Mouse (Mus musculus) stomach, postnatal 0 days (tissue): Measurements from ENCODE around the gene Acvr2a. TPM values are rescaled to one million over a fixed set of nuclear protein-coding genes. Genes with fewer than 3 reads are reported as not detected.

ENCODE experiments used
- ATAC-seq: fragments of 200-750 bp; cut with Nextera tagmentation; 2 replicates; pipeline ENCODE4 v1.8.0; 2017; ENCODE audit not compliant: low FRiP score, low TSS enrichment
- DNase-seq: peaks from one replicate; pipeline ENCODE4 v3.0.0-alpha.2; 2016; ENCODE audit warnings: low spot score
- H3K27ac ChIP-seq: fragments of 300-500 bp; sonication (generic); replicated peaks from 2 replicates; pipeline ENCODE4 v1.5.1; 2014; ENCODE audit warnings: mild to moderate bottlenecking, control low read depth
- H3K27me3 ChIP-seq: fragments of 300-500 bp; sonication (generic); 2 replicates; pipeline ENCODE4 v1.6.1; 2014; ENCODE audit warnings: low read length; ENCODE audit not compliant: control insufficient read depth, insufficient read depth
- H3K36me3 ChIP-seq: fragments of 300-500 bp; sonication (generic); 2 replicates; pipeline ENCODE4 v1.6.1; 2014; ENCODE audit warnings: low read length, mixed read lengths; ENCODE audit not compliant: control insufficient read depth, insufficient read depth
- H3K4me1 ChIP-seq: fragments of 300-500 bp; sonication (generic); replicated peaks from 2 replicates; pipeline ENCODE4 v1.6.1; 2014; ENCODE audit warnings: antibody characterized with exemption; ENCODE audit not compliant: control insufficient read depth, insufficient read depth
- H3K4me2 ChIP-seq: fragments of 300-500 bp; sonication (generic); replicated peaks from 2 replicates; pipeline ENCODE4 v1.6.1; 2014; ENCODE audit warnings: low read depth, mild to moderate bottlenecking, control low read depth, moderate library complexity
- H3K4me3 ChIP-seq: fragments of 300-500 bp; sonication (generic); 2 replicates; pipeline ENCODE4 v1.5.1; 2014; ENCODE audit warnings: low read depth, low read length, control low read depth
- H3K9ac ChIP-seq: fragments of 300-500 bp; sonication (generic); 2 replicates; pipeline ENCODE4 v1.6.1; 2014; ENCODE audit warnings: mild to moderate bottlenecking, low read length, control low read depth, mixed read lengths
- H3K9me3 ChIP-seq: fragments of 300-500 bp; sonication (generic); 2 replicates; pipeline ENCODE4 v1.6.1; 2016; ENCODE audit warnings: low read length; ENCODE audit not compliant: control insufficient read depth
- CTCF ChIP-seq: IDR thresholded peaks from 2 replicates; pipeline ENCODE4 v1.5.1; 2016; ENCODE audit warnings: antibody characterized with exemption, low read depth, mild to moderate bottlenecking, moderate library complexity
- EP300 ChIP-seq: optimal IDR thresholded peaks from 2 replicates; pipeline ENCODE3; 2016; ENCODE audit warnings: antibody characterized with exemption
- WGBS: fragments of 180-500 bp; shearing (Covaris S2); extraction: QIAGEN DNeasy Blood & Tissue Kit; methylation state at CpG from one replicate; pipeline ENCODE4 v1.1.7; 2014; 5-methylcytosine and 5-hydroxymethylcytosine counted together
- polyA plus RNA-seq: library from polyadenylated mRNA; unstranded; fragments of >200 nt; fragmentation: Nextera tagmentation; extraction: Ambion mirVana; gene quantifications from 2 replicates; pipeline ENCODE4 v1.2.1, GENCODE M21; 2015

Gene Acvr2a
- polyA plus RNA-seq = 8.0 and 8.5 TPM in 2 replicates

DNA sequence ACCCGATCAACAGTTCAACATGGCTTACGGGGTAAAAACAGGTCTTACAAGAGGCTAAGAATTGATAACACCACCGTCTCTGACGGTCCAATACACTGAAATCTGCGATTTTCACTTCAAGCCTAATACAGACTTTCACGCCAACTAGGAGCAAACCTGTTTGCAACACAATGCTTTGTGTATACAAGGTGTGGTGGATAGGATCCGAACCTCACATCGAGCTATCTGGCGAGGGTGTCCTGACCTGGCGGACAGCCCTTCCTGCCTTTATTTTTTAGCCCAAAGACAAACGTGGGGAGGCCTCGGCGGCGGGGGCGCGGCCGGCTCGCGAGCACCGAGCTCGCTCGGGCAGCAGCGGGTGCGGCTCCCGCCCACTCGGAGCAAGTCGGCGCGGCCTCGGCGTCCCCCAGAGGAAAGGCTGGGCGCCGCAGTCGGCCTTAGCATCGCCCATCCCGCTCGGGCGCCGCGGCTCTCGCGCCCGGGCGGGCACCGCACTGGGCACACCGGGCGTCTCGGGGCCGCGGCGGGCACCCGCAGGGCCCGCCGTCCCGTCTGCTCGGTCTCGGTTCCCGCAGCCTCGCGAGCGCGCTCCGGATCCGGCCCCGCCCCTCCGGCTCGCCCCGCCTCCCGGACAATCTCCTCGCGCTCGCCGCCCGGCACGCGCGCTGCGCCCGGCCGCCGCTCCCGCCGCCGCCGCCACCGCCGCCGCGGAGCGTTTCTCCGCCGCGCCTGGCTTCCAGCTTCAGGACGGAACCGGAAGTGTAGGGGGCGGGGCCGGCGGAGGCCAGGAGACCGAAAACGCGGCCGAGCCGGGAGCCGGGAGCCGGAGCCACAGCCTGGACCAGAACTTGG lies at the start of gene Acvr2a:
TSS of gene Acvr2a (plus strand) at position 739 of the 852 bp plus-strand sequence.
- peak; percentile 96 for ATAC-seq
- H3K4me1 ChIP-seq = peaks cover 5% of the 10 kb centered on the region
- no peaks in the 10 kb centered on the region for H3K36me3 ChIP-seq
- WGBS = under 1% methylated on average over 68 of the region's 105 CpGs
- TF ChIP-seq EP300 (no peak), CTCF (peak; percentile 42; the same call in 1 of the 2 replicates)
- peak within 1 kb of the TSS; percentile 70 for H3K4me2 ChIP-seq
- H3K27me3 ChIP-seq = no peaks in the 10 kb centered on the region
- no peaks in the 10 kb centered on the region for H3K9me3 ChIP-seq
- peak; percentile 94 for DNase-seq
- H3K9ac ChIP-seq = peak within 1 kb of the TSS; percentile 88
- H3K4me3 ChIP-seq = peak within 1 kb of the TSS; percentile 86
- peak within 1 kb of the TSS; percentile 98 for H3K27ac ChIP-seq

- Histone ChIP-seq H3K4me1 (no peaks in the 10 kb centered on the region), H3K36me3 (no peaks in the 10 kb centered on the region), H3K4me2 (no peak overlapping the region), H3K4me3 (no peak overlapping the region), H3K9ac (no peak overlapping the region), H3K27me3 (no peaks in the 10 kb centered on the region), H3K9me3 (no peaks in the 10 kb centered on the region), H3K27ac (no peak overlapping the region)
- TF ChIP-seq CTCF (no peak), EP300 (no peak)
- 83% methylated on average over 5 of the region's 5 CpGs for WGBS
- no peak for DNase-seq
- ATAC-seq = no peak
Observed at GRCm38 (mm10) chr2:48766513-48766912, 47.4 kb upstream of the Acvr2a start.

- no peak overlapping the region for H3K9ac ChIP-seq
- no peaks in the 10 kb centered on the region for H3K27me3 ChIP-seq
- ATAC-seq (no peak), DNase-seq (no peak)
- no peak overlapping the region for H3K4me2 ChIP-seq
- no peaks in the 10 kb centered on the region for H3K36me3 ChIP-seq
- H3K4me1 ChIP-seq = no peaks in the 10 kb centered on the region
- no peak overlapping the region for H3K27ac ChIP-seq
- no peaks in the 10 kb centered on the region for H3K9me3 ChIP-seq
- TF ChIP-seq CTCF (no peak), EP300 (no peak)
- 86% methylated on average over 2 of the region's 2 CpGs for WGBS
- H3K4me3 ChIP-seq = no peak overlapping the region
Observed at GRCm38 (mm10) chr2:48767778-48768177, 46.1 kb upstream of the Acvr2a start.

DNA sequence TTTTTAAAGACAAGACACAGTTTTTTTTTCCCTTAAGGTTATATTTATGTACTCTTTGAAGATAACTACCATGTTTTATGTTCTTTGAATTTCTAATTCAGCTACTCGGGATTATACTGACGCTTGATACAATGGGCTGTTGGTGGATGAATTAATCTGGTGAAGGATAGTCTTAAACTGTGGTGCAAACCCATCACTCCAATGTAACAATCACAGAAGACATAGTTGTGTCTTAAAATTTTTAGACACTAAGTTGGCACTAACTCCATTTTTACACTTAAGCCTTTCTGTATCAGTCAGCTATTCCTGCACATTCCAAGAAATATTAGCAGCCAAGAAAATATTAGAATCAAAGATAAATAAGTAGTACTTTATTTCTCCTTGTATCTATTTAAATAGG lies 45.7 kb upstream of the Acvr2a start:
- ATAC-seq = no peak
- no peaks in the 10 kb centered on the region for H3K9me3 ChIP-seq
- H3K4me2 ChIP-seq = no peak overlapping the region
- H3K4me1 ChIP-seq = no peaks in the 10 kb centered on the region
- H3K9ac ChIP-seq = no peak overlapping the region
- H3K27me3 ChIP-seq = no peaks in the 10 kb centered on the region
- H3K27ac ChIP-seq = no peak overlapping the region
- no peak for DNase-seq
- H3K36me3 ChIP-seq = no peaks in the 10 kb centered on the region
- no peak overlapping the region for H3K4me3 ChIP-seq
- 90% methylated on average over 2 of the region's 2 CpGs for WGBS
- TF ChIP-seq EP300 = no peak
- no peak for TF ChIP-seq CTCF

- ATAC-seq (no peak), DNase-seq (no peak)
- H3K4me2 ChIP-seq = no peak overlapping the region
- H3K9me3 ChIP-seq = no peaks in the 10 kb centered on the region
- no peak overlapping the region for H3K27ac ChIP-seq
- H3K9ac ChIP-seq = no peak overlapping the region
- 78% methylated on average over 7 of the region's 7 CpGs for WGBS
- no peak overlapping the region for H3K4me3 ChIP-seq
- TF ChIP-seq EP300 (no peak), CTCF (no peak)
- H3K36me3 ChIP-seq = no peaks in the 10 kb centered on the region
- no peaks in the 10 kb centered on the region for H3K4me1 ChIP-seq
- no peaks in the 10 kb centered on the region for H3K27me3 ChIP-seq
Observed at GRCm38 (mm10) chr2:48770100-48770499, 43.8 kb upstream of the Acvr2a start.

DNA sequence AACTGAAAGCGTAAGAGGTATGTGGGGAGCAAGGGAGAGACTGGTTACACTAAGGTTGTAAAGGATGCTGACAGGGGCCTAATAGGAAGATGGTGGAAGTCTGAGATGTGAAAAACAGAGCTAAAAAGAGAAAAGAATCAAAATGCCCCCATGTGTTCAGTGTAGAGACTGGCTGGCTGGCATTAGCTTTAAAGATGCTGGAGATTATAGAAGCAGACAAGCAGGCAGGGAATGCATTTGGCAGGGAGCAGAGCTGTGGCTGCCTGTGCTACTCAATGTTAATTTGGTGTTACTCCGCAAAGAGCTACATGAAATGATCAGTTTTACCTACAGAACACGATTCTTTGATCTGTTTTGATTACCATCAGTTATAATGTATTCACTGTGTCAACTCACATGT lies 43.3 kb upstream of the Acvr2a start:
- no peak for TF ChIP-seq CTCF
- TF ChIP-seq EP300 = no peak
- H3K36me3 ChIP-seq = no peaks in the 10 kb centered on the region
- H3K9me3 ChIP-seq = no peaks in the 10 kb centered on the region
- H3K9ac ChIP-seq = no peak overlapping the region
- H3K4me1 ChIP-seq = no peaks in the 10 kb centered on the region
- 78% methylated on average over 3 of the region's 3 CpGs for WGBS
- H3K4me3 ChIP-seq = no peak overlapping the region
- no peak overlapping the region for H3K4me2 ChIP-seq
- H3K27me3 ChIP-seq = no peaks in the 10 kb centered on the region
- DNase-seq (no peak), ATAC-seq (no peak)
- H3K27ac ChIP-seq = no peak overlapping the region
